Mouse (Mus musculus): ENCODE results near the gene Tubb4b. TPM values are rescaled to one million over a fixed set of nuclear protein-coding genes. Genes with fewer than 3 reads are reported as not detected.

Gene Tubb4b
- polyA plus RNA-seq, 1 experiment: 359 TPM

DNA sequence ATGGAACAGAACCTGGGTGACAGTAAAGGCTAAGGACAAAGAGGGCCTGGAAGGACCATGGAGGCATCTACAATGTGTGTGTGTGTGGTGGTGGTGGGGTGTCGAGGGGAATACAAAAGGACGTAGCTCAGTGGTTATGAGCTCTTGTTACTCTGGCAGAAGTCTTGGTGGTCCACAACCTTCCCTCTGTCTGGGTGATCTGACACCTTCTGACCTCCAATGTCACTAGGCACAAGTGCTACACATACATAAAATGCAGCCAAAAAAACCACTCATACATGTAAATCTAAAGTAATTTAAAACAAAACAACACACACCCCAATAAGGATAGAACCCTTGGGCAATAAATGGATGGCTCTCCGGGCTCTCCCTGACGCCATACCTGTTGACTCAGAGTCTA, 2.9 kb upstream of the Tubb4b start:
- Histone ChIP-seq H3K4me3 (no peak overlapping the region), H3K79me2 (ENCODE audit: control insufficient read depth, insufficient read depth) (peaks cover 11% of the 10 kb centered on the region), H3ac (ENCODE audit: control insufficient read depth, insufficient read length) (no peak overlapping the region), H3K36me3 (ENCODE audit: control insufficient read depth, insufficient read depth) (peaks cover 9% of the 10 kb centered on the region), H3K27me3 (ENCODE audit: control insufficient read depth, insufficient read depth, insufficient read length) (peaks cover 26% of the 10 kb centered on the region), H3K4me2 (ENCODE audit: low read depth) (peak overlapping the region; percentile 45)
- TF ChIP-seq CEBPB (IDR thresholded peaks at IDR 0.05; ENCODE audit: insufficient read depth, poor library complexity, severe bottlenecking) (no peak), MYOD1 (IDR thresholded peaks at IDR 0.05; ENCODE audit: control insufficient read depth in 1 of 3, insufficient read length in 2 of 3, low read depth in 2 of 3) (no peak), POLR2A (IDR thresholded peaks at IDR 0.05; ENCODE audit: insufficient read length, low read depth) (no peak), MYOG (IDR thresholded peaks at IDR 0.05; ENCODE audit: control insufficient read depth in 1 of 3, insufficient read depth in 1 of 3, insufficient read length in 2 of 3, low read depth in 2 of 3) (no peak), SRF (IDR thresholded peaks at IDR 0.05; ENCODE audit: control insufficient read depth, insufficient read length, low read depth) (no peak), POLR2AphosphoS2 (IDR thresholded peaks at IDR 0.05; ENCODE audit: insufficient read length, low read depth) (no peak), MAX (IDR thresholded peaks at IDR 0.05; ENCODE audit: low read depth) (no peak), TCF12 (IDR thresholded peaks at IDR 0.05; ENCODE audit: insufficient read depth, poor library complexity, severe bottlenecking) (no peak), REST (IDR thresholded peaks at IDR 0.05; ENCODE audit: insufficient read depth, insufficient read length) (no peak), E2F4 (IDR thresholded peaks at IDR 0.05; ENCODE audit: insufficient read depth) (no peak), TCF3 (IDR thresholded peaks at IDR 0.05; ENCODE audit: insufficient read length, low read depth) (no peak), USF1 (IDR thresholded peaks at IDR 0.05; ENCODE audit: low read depth) (no peak)

GRCm38 (mm10) chr2:25226864-25227263, 2.4 kb upstream of the Tubb4b start:
- peaks cover 11% of the 10 kb centered on the region for H3K79me2 ChIP-seq (ENCODE audit: control insufficient read depth, insufficient read depth)
- H3K27me3 ChIP-seq (ENCODE audit: control insufficient read depth, insufficient read depth, insufficient read length): peaks cover 21% of the 10 kb centered on the region
- H3K4me3 ChIP-seq: no peak overlapping the region
- peaks cover 15% of the 10 kb centered on the region for H3K36me3 ChIP-seq (ENCODE audit: control insufficient read depth, insufficient read depth)
- peak overlapping the region; percentile 45 for H3K4me2 ChIP-seq (ENCODE audit: low read depth)
- TF ChIP-seq MYOD1 (IDR thresholded peaks at IDR 0.05; ENCODE audit: control insufficient read depth in 1 of 3, insufficient read length in 2 of 3, low read depth in 2 of 3) (peak in 2 of 3 experiments; percentile 91 to 92), POLR2A (IDR thresholded peaks at IDR 0.05; ENCODE audit: insufficient read length, low read depth) (peak; percentile 47), TCF3 (IDR thresholded peaks at IDR 0.05; ENCODE audit: insufficient read length, low read depth) (peak; percentile 45), POLR2AphosphoS2 (IDR thresholded peaks at IDR 0.05; ENCODE audit: insufficient read length, low read depth) (no peak), SRF (IDR thresholded peaks at IDR 0.05; ENCODE audit: control insufficient read depth, insufficient read length, low read depth) (no peak), MAX (IDR thresholded peaks at IDR 0.05; ENCODE audit: low read depth) (no peak), MYOG (IDR thresholded peaks at IDR 0.05; ENCODE audit: control insufficient read depth in 1 of 3, insufficient read depth in 1 of 3, insufficient read length in 2 of 3, low read depth in 2 of 3) (peak; percentile 70 to 97 (median 94))
- H3ac ChIP-seq (ENCODE audit: control insufficient read depth, insufficient read length): no peak overlapping the region

DNA sequence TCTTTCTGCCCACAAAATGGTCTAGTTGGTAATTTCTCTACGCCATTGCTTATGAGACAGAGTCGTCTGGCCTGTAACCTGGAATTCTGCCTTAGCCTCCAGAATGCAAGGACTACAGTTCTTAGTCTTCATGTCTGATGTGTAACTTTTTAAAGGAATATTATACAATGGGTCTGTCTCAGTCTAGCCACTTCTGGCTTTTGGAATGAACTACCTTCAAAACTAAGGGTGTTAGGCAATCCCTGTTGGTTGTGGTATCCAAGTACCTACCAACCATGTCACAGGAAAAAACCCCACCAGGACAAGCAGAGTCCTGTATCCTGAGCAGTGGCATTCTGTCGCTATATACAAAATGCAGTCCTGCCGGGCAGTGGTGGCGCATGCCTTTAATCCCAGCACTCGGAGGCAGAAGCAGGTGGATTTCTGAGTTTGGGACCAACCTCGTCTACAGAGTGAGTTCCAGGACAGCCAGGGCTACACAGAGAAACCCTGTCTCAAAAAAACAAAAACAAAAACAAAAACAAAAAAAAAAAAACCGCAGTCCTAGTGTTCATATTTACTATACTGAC, 1.4 kb upstream of the Tubb4b start:
- TF ChIP-seq TCF12 (IDR thresholded peaks at IDR 0.05; ENCODE audit: insufficient read depth, poor library complexity, severe bottlenecking) (no peak), MYOG (IDR thresholded peaks at IDR 0.05; ENCODE audit: control insufficient read depth in 1 of 3, insufficient read depth in 1 of 3, insufficient read length in 2 of 3, low read depth in 2 of 3) (no peak), TCF3 (IDR thresholded peaks at IDR 0.05; ENCODE audit: insufficient read length, low read depth) (no peak), POLR2A (IDR thresholded peaks at IDR 0.05; ENCODE audit: insufficient read length, low read depth) (no peak), POLR2AphosphoS2 (IDR thresholded peaks at IDR 0.05; ENCODE audit: insufficient read length, low read depth) (no peak), REST (IDR thresholded peaks at IDR 0.05; ENCODE audit: insufficient read depth, insufficient read length) (no peak), MYOD1 (IDR thresholded peaks at IDR 0.05; ENCODE audit: control insufficient read depth in 1 of 3, insufficient read length in 2 of 3, low read depth in 2 of 3) (no peak), MAX (IDR thresholded peaks at IDR 0.05; ENCODE audit: low read depth) (no peak), E2F4 (IDR thresholded peaks at IDR 0.05; ENCODE audit: insufficient read depth) (no peak), USF1 (IDR thresholded peaks at IDR 0.05; ENCODE audit: low read depth) (no peak), CEBPB (IDR thresholded peaks at IDR 0.05; ENCODE audit: insufficient read depth, poor library complexity, severe bottlenecking) (no peak), SRF (IDR thresholded peaks at IDR 0.05; ENCODE audit: control insufficient read depth, insufficient read length, low read depth) (no peak)
- H3K36me3 ChIP-seq (ENCODE audit: control insufficient read depth, insufficient read depth): peaks cover 23% of the 10 kb centered on the region
- H3K79me2 ChIP-seq (ENCODE audit: control insufficient read depth, insufficient read depth): peaks cover 11% of the 10 kb centered on the region
- no peak overlapping the region for H3ac ChIP-seq (ENCODE audit: control insufficient read depth, insufficient read length)
- peaks cover 11% of the 10 kb centered on the region for H3K27me3 ChIP-seq (ENCODE audit: control insufficient read depth, insufficient read depth, insufficient read length)
- H3K4me3 ChIP-seq: peak overlapping the region; percentile 99
- H3K4me2 ChIP-seq (ENCODE audit: low read depth): peak overlapping the region; percentile 76

DNA sequence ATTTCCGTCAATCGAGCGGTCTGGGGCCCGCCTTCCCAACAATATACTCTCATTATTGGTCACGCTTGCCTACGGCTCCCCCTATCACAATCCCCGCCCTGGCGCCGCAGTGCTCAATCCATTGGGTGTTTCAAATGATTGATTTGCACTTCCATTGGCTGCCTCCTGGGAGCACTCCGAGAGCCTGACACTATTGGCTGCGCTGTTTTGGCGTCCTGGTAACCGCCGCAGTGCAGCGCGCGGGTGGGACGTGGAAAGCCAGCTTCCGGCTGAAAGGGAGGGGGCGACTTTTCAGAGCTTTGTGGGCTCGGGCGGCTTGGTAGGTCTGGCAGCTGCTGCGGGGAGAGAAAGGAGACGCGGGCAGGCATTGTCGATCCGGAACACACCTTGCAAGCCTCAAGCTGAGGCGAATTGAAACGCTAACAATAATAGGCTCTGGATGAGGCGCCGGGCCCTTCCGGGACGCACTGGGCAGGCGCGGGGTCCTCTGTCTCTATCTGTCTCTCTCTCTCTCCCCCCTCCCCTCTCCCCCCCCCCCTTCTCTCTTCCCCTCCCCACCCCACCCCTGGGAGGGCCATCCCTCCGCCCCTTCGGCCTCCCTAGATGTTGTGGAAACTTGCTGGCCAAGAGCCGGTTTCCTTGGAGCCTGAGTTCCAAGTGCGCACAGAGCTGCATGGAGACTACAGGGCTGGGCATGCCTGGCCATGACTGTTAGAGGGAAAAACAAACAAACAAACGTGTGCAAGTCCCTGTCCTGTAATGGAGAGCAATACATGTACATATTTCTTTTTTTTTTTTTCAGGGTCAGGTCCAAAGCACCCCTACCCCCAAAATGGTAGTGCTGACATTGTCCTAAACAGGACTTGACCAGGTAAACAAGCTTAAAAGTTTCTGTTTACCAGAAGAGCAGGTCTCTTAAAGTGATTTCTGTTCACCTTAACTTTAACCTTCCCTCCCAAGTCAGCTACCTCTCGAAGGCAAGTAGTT, 557 bp upstream of the Tubb4b start:
- H3ac ChIP-seq (ENCODE audit: control insufficient read depth, insufficient read length): peak overlapping the region; percentile 59
- TF ChIP-seq MAX (IDR thresholded peaks at IDR 0.05; ENCODE audit: low read depth) (no peak), REST (IDR thresholded peaks at IDR 0.05; ENCODE audit: insufficient read depth, insufficient read length) (no peak), USF1 (IDR thresholded peaks at IDR 0.05; ENCODE audit: low read depth) (no peak), CEBPB (IDR thresholded peaks at IDR 0.05; ENCODE audit: insufficient read depth, poor library complexity, severe bottlenecking) (no peak), POLR2A (IDR thresholded peaks at IDR 0.05; ENCODE audit: insufficient read length, low read depth) (peak; percentile 58), MYOD1 (IDR thresholded peaks at IDR 0.05; ENCODE audit: control insufficient read depth in 1 of 3, insufficient read length in 2 of 3, low read depth in 2 of 3) (peak in 2 of 3 experiments; percentile 45 to 54), TCF12 (IDR thresholded peaks at IDR 0.05; ENCODE audit: insufficient read depth, poor library complexity, severe bottlenecking) (no peak), MYOG (IDR thresholded peaks at IDR 0.05; ENCODE audit: control insufficient read depth in 1 of 3, insufficient read depth in 1 of 3, insufficient read length in 2 of 3, low read depth in 2 of 3) (peak in 2 of 3 experiments; percentile 33 to 44), SRF (IDR thresholded peaks at IDR 0.05; ENCODE audit: control insufficient read depth, insufficient read length, low read depth) (no peak), TCF3 (IDR thresholded peaks at IDR 0.05; ENCODE audit: insufficient read length, low read depth) (no peak), E2F4 (IDR thresholded peaks at IDR 0.05; ENCODE audit: insufficient read depth) (peak; percentile 32), POLR2AphosphoS2 (IDR thresholded peaks at IDR 0.05; ENCODE audit: insufficient read length, low read depth) (peak; percentile 77)
- peak overlapping the region; percentile 99 for H3K4me3 ChIP-seq

More for the DNA sequence above, 557 bp upstream of the Tubb4b start:
- peak overlapping the region; percentile 76 for H3K4me2 ChIP-seq (ENCODE audit: low read depth)
- peaks cover 3% of the 10 kb centered on the region for H3K27me3 ChIP-seq (ENCODE audit: control insufficient read depth, insufficient read depth, insufficient read length)
- peaks cover 23% of the 10 kb centered on the region for H3K36me3 ChIP-seq (ENCODE audit: control insufficient read depth, insufficient read depth)
- H3K79me2 ChIP-seq (ENCODE audit: control insufficient read depth, insufficient read depth): peaks cover 11% of the 10 kb centered on the region

All from myocyte (in vitro differentiated cells).